Mouse (Mus musculus) mature B cell (primary cell): ENCODE measurements around the gene Mageh1.
"Not testable (repeated sequence)": the region's sequence is repeated elsewhere in the genome, so short reads cannot be mapped to it uniquely, and the experiment has no call there.

Experiments
- in situ Hi-C: fragments of 300-500 bp; cut with MboI; formaldehyde crosslinking; loops from 2 replicates; pipeline ENCODE4 v1.14.3; 2019

Mageh1 gene

DNA sequence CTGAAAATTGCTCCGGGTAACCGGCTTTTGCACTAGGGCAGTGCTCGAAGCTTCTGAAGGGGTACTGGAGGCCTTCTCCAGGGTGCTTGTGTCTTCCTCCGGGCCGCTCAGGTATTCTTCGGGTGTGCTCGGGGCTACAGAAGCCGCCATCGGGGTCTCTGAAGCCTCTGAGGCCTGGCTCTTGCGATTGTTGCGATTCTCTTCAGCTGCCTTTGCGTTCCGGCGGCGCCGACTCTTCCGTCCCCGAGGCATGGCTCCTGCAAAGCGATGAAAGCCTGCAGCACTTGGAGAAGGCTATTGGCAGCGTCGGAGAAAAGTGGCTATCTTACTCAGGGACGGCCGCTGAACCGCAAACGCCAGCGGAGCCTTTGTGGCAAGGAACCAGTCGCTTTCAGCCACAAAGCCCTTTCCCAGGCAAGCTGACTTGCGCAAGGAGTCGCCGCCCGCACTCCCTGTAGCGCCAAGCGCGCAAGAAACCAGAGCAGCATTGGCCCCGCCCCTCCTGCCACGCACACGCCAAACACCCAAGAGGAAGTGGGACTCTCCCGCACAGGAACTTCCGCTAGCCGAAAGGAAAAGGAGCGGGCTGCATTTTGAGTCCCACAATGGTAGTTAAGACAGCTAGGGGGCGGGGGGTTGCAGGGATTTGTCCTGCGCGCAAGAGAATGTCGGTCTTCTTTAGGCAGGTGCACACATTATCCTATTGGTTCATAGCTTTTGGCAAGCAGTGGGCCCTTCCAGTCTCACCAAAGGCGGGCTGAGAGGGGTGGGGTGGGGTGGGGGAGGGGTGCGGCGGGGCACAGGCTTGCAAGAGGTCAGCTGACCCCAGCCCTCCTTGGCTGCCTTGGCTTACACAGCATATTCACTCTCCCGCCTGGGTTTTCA is at the start of gene Mageh1:
Gene Mageh1, minus strand, starts transcription at position 489 of the 885 bp plus-strand sequence.
- in situ Hi-C loops, result no loop called here

DNA sequence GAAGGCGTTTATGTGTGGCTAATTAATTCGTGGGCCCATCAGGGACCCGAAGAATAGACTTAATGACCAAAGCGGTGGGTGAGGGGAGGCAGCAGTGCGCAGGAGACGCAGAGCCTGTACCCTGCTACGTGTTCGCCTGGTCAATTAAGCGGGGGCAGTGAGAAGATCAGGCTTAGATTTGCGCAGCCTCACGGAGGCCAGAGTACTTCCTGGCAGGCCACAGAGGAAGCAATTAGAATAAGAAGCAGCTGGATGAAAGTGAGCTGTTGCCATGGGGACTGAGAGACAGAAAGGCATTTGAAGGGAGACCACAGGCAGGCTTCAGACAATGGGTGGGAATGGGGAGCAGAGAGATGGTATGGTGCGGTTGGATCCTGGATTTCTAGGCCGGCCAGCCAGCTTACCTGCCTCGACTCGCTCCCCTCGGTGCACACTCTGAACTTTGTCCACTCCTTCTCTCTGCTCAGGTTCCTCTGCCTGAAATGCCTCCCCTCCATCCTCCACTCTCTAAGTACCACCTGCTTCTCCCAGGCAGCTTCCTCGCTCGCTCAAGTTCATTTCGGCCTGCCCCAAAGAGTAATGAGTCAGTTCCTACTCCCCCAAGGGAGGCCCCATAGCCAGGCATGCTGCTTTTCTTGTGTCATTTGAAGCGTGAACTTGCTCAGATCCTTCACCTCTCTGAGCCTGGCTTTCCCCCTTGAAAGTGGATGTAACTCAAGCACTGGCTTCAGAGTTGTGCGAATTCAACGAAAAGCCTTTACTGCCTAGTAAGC is 783 bp upstream of the Mageh1 start:
- in situ Hi-C loops, result not testable (repeated sequence)

DNA sequence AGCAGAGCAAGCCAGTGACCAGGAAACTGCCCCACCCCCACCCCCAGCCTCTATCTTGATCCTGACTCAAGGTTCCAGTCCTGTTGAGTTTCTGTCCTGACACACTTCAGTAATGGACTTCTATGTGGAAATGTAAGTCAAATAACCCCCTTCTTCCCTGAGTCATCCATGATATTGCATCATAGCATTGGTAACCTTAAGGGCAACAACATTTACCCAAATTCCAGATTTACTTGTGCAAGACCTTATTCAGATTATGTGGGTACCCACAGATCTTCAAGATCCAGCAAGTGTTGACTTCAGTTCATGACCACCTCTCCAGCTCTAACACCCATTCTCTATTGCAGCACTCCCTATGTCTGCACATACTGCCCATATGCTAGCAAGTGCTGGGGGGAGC is 5.8 kb downstream of the Mageh1 start:
- in situ Hi-C loops, result not testable (repeated sequence)

DNA sequence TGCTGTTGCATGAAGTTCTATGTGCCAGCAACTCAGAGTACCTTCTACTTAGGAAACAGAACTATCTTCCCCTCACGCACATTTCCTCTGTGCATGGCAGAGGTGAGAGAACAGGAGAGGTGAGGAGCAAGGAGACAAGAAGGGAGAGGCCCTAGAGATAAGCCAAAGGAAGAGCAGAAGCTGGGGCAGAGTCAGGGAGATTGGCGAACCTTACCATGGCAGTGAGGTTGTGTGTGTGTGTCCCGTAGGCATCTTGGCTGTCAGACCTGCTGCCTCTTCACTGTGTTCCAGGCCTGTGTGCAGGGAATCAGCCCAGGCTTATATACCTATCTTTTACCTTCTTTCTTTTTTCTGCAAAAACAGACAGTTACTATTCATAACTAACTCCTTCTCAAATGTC is 11.7 kb downstream of the Mageh1 start:
- in situ Hi-C loops, result not testable (repeated sequence)

DNA sequence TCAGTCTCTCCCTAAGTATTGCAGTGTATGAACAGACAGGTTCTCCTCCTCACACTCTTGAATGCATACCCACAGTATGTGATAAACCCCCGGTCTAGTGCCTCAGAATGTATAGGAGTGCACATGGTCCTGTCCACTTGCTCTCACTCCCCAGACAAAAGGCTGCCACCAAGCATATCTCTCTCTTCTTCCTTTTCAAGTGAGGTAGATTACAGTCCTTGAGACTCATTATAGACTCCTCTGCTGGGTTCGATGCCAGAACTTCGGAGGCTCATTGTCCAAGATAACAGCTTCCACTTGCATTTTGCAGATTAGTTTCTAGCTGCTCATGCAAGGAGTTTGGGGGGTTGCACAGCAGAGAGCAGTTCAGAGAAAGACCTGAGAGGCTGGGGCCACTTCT is 12.1 kb downstream of the Mageh1 start:
- in situ Hi-C loops, result not testable (repeated sequence)

DNA sequence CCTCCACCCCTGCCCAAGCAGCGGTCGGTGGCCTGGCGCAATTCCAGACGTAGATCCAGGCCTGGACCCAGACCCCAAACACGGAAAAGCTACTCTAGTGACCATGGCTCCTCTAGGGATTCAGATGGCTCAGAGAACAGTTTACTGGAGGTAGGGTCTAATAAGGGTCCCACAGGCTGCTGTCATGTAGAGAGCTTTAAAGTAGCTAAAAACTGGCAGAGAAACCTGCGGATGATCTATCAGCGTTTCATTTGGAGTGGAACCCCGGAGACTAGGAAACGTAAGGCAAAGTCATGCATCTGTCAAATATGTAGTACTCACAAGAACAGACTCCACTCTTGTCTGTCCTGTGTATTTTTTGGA is 29.7 kb downstream of the Mageh1 start:
- in situ Hi-C loops, result no loop called here

DNA sequence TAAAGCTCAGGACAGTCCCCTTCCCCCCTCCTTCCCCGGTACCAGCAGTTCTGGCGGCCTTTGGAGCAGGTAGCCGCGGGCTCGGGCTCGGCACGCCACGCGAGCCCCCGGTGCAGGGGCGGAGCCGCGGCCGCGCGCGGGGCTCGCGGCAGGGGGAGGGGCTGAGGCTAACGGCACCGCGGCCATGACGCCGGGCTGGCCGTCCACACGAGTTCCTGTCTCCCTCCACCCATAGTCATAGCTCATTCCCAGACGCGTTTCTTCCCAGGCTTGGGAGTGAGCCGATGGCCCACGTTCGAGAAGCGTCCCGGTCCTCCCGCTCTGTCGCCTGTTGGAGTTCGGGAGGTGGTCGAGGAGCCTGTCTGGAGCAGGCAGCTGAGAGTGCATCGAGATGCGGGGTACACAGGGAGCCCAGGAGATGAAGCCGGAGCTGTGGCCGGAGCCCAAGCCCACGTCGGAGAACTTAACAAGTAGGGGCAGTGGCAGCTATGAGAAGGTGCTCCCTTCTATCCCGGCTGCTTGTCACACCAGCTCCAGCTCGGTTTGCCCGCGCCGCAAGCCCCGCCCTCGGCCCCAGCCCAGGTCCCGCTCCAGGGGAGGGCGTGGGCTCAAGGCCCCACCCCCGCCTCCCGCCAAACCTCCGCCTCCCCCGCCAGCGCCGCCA is 30.2 kb downstream of the Mageh1 start:
- in situ Hi-C loops, result no loop called here

DNA sequence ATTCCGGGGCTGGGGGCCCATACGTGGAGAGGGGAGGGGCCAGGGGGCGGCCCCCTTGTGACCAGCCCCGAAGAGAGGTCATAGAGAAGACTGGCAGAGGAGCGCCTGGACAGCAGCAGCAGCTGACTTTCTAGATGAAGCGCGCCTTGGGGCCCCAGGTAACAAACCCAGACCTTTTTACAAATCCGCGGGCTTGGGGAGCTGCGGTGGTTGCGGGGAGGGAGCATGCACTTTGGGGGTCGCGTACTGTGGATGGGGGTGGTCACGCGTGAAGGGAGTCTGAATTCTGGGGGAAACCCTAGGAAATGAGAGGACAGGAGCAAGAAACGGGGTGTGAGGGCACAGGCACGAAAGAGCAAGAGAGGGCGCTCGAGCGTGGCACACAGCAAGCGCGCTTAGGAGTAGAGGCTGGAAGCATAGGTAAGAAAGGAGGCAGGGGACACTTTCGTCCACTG is 31.0 kb downstream of the Mageh1 start, which contains the start of gene Usp51:
Gene Usp51, plus strand, starts transcription at position 83 of the 455 bp plus-strand sequence.
- in situ Hi-C loops, result no loop called here

DNA sequence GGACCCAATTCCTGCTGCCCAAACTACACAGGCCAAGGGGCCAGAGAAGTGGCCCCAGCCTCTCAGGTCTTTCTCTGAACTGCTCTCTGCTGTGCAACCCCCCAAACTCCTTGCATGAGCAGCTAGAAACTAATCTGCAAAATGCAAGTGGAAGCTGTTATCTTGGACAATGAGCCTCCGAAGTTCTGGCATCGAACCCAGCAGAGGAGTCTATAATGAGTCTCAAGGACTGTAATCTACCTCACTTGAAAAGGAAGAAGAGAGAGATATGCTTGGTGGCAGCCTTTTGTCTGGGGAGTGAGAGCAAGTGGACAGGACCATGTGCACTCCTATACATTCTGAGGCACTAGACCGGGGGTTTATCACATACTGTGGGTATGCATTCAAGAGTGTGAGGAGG is 41.3 kb downstream of the Mageh1 start:
- in situ Hi-C loops, result not testable (repeated sequence)

DNA sequence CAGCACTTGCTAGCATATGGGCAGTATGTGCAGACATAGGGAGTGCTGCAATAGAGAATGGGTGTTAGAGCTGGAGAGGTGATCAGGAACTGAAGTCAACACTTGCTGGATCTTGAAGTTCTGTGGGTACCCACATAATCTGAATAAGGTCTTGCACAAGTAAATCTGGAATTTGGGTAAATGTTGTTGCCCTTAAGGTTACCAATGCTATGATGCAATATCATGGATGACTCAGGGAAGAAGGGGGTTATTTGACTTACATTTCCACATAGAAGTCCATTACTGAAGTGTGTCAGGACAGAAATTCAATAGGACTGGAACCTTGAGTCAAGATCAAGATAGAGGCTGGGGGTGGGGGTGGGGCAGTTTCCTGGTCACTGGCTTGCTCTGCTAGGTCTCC is 47.5 kb downstream of the Mageh1 start:
- in situ Hi-C loops, result not testable (repeated sequence)
